Mouse (Mus musculus) inflammation-experienced regulatory T-cells, adult 6 months (primary cell): ENCODE measurements around the gene Bcs1l. TPM values are rescaled to one million over a fixed set of nuclear protein-coding genes. Genes with fewer than 3 reads are reported as not detected.

Experiments
- ATAC-seq: one replicate; pipeline ENCODE4 v1.8.0; 2017
- polyA plus RNA-seq, 3 experiments: library from polyadenylated mRNA; unstranded; fragments of 100-300 nt; shearing (Covaris generic); gene quantifications; one replicate each; pipeline ENCODE4 v1.2.1; 2017

The Bcs1l gene
- 10 to 100 TPM; 11.1 to 16.0 (median 15.5) TPM for polyA plus RNA-seq

- ATAC-seq, result peak; percentile 91
Measured at GRCm38 (mm10) chr1:74587773-74588445, at the start of gene Bcs1l, which contains the start of gene Zfp142. Gene Bcs1l (plus strand): TSS chr1:74588289. Gene Zfp142 (minus strand): TSS chr1:74588246.

- no peak for ATAC-seq
Measured at GRCm38 (mm10) chr1:74538650-74539049, 49.4 kb upstream of the Bcs1l start.

GRCm38 (mm10) chr1:74542451-74542961 lies 45.6 kb upstream of the Bcs1l start, which contains the start of gene Plcd4:
Gene Plcd4 (plus strand): TSS chr1:74542888.
- ATAC-seq, result no peak

- ATAC-seq, result no peak
Measured at GRCm38 (mm10) chr1:74544184-74544583, 43.9 kb upstream of the Bcs1l start, which contains the start of gene Usp37. Gene Usp37 (minus strand): TSS chr1:74544284.

GRCm38 (mm10) chr1:74559061-74559460 lies 29.0 kb upstream of the Bcs1l start:
- no peak for ATAC-seq

GRCm38 (mm10) chr1:74565834-74566233 lies 22.3 kb upstream of the Bcs1l start:
- no peak for ATAC-seq

- ATAC-seq, result no peak
Measured at GRCm38 (mm10) chr1:74569739-74570719, 18.1 kb upstream of the Bcs1l start.

GRCm38 (mm10) chr1:74582621-74583020 lies 5.5 kb upstream of the Bcs1l start:
- no peak for ATAC-seq

GRCm38 (mm10) chr1:74584616-74585398 lies 3.3 kb upstream of the Bcs1l start:
- ATAC-seq, result no peak

GRCm38 (mm10) chr1:74587233-74587772 lies 786 bp upstream of the Bcs1l start:
- no peak for ATAC-seq

GRCm38 (mm10) chr1:74594434-74594833 lies 6.3 kb downstream of the Bcs1l start:
- ATAC-seq, result no peak

GRCm38 (mm10) chr1:74600501-74601266 lies 12.6 kb downstream of the Bcs1l start:
- peak; percentile 42 for ATAC-seq

GRCm38 (mm10) chr1:74601267-74601962 lies 13.3 kb downstream of the Bcs1l start, which contains the start of the genes Rnf25 and Stk36:
Gene Rnf25 (minus strand): TSS chr1:74601397.
Gene Stk36 (plus strand): TSS chr1:74601445.
- peak; percentile 100 for ATAC-seq

- ATAC-seq, result no peak
Measured at GRCm38 (mm10) chr1:74624183-74624582, 36.1 kb downstream of the Bcs1l start.

- no peak for ATAC-seq
Measured at GRCm38 (mm10) chr1:74626076-74626475, 38.0 kb downstream of the Bcs1l start.

- ATAC-seq, result no peak
Measured at GRCm38 (mm10) chr1:74628001-74628400, 39.9 kb downstream of the Bcs1l start.

- ATAC-seq, result no peak
Measured at GRCm38 (mm10) chr1:74632734-74633133, 44.6 kb downstream of the Bcs1l start.
